Mouse (Mus musculus) lung, postnatal 25 days (tissue): ENCODE measurements around the gene Olfr1322.

Source experiments
- DNase-seq: peaks from one replicate; pipeline ENCODE4 v3.0.0; 2022; ENCODE audit warnings: low spot score

Olfr1322 gene

DNA sequence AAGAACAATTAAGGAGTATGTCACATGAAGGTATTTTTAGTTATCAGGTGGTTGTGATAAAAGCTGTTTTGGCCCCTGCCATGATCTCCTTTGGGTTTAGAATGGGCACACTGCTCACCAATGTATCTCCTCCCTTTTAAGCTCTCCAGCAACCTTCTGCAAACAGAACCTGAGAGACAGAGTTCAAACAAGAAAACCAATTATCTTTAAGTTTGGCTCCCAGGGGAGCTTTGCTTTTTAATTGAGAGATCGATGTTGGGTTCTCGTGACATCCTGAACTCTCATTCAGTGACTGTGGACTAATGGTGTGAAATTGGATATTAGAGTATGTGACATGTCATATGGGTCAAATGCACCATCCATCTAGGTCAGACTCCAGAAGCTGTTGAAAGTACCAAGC, at the start of gene Olfr1322:
TSS of gene Olfr1322 (minus strand) at position 101 of the 400 bp plus-strand sequence.
- DNase-seq: no peak

- DNase-seq: no peak
These were observed 13.5 kb downstream of the Olfr1322 start for GRCm38 (mm10) chrX:49877651-49878349.
